Comparison of ENCODE assay signal across 16 mouse cellular contexts in genomic region chr1:52634251-52634650, GRCm38 (mm10). TPM values are rescaled to one million over a fixed set of nuclear protein-coding genes. Genes with fewer than 3 reads are reported as not detected.
DNase-seq lines count a peak whose midpoint lies in the region; TF ChIP-seq lines count a peak whose summit lies in the region.
"Had no signal": no experiment of that assay in that cellular context is flagged by ENCODE, and none has a peak within 500 bp of the region (broad histone marks: within the 10 kb centered on the region; RNA-seq: fewer than 3 reads in every experiment).

No protein-coding gene starts in this region.

- H3K4me1 ChIP-seq in kidney, adult 2 months (ENCODE audit: control insufficient read depth, insufficient read depth, low read length), result no peaks in the 10 kb centered on the region

- no peak overlapping the region for H3K4me3 ChIP-seq in kidney, adult 2 months (ENCODE audit: insufficient read depth, low read depth, low read length)
- H3K4me3 ChIP-seq: embryonic facial prominence, embryonic 13.5 days; erythroblast, embryonic 14.5 days; forebrain, embryonic 12.5 days had no signal

- 82% methylated on average over 6 of the region's 6 CpGs for WGBS in kidney, adult 2 months

- no peaks in the 10 kb centered on the region for H3K27me3 ChIP-seq in kidney, adult 2 months (replicated peaks; ENCODE audit: control insufficient read depth, insufficient read depth, low read length)
- H3K27me3 ChIP-seq: embryonic facial prominence, embryonic 13.5 days; forebrain, embryonic 12.5 days had no signal

- DNase-seq in kidney, adult 2 months, result peak; percentile 20
- no peak for DNase-seq in kidney, adult 18-20 months
- DNase-seq in fat pad, adult 2 months (ENCODE audit: extremely low read depth, low read depth, low spot score), result peak; percentile 81
- DNase-seq in cerebellum, adult 11 months, result no peak
- DNase-seq in layer of hippocampus, adult 11-12 months (ENCODE audit: low spot score), result no peak
- DNase-seq: adrenal gland, adult 2 months; adrenal gland, postnatal 10 days; adrenal gland, postnatal 25 days; cerebellum, adult 11-12 months; cerebellum, adult 2 months; cerebellum, adult 9-10 months; cerebellum, postnatal 10 days; cerebellum, postnatal 25 days had no signal

- TF ChIP-seq CTCF in kidney, adult 2 months (conservative IDR thresholded peaks at IDR 0.05; ENCODE audit: insufficient read depth, insufficient read length, low read depth, low read length), result no peak

- no peak overlapping the region for H3K27ac ChIP-seq in kidney, adult 2 months (ENCODE audit: insufficient read depth, low read depth, low read length)
- H3K27ac ChIP-seq: embryonic facial prominence, embryonic 13.5 days; forebrain, embryonic 12.5 days had no signal

- TF ChIP-seq POLR2A in kidney, adult 2 months (IDR thresholded peaks at IDR 0.05; ENCODE audit: low read depth, low read length), result no peak

- H3K36me3 ChIP-seq in kidney, adult 2 months (ENCODE audit: control insufficient read depth, insufficient read depth, low read length), result no peaks in the 10 kb centered on the region

RNA-seq across cellular contexts. Expression of gene Nemp2, which starts 3.7 kb away (rescaled TPM):
- polyA plus RNA-seq in kidney, adult 2 months (2012; rRNA removed), result 2.9 and 3.9 TPM in 2 replicates

Comparison
In these comparisons a context has a peak if more than half of its experiments do, and no peak if none do; other contexts are left out.
1. DNase-seq: peak in kidney, adult 2 months (single experiment) and fat pad, adult 2 months (single experiment); none in kidney, adult 18-20 months (single experiment), cerebellum, adult 11 months (single experiment) and layer of hippocampus, adult 11-12 months (single experiment).